ENCODE assay signal across 20 mouse cellular contexts in the genomic region with DNA sequence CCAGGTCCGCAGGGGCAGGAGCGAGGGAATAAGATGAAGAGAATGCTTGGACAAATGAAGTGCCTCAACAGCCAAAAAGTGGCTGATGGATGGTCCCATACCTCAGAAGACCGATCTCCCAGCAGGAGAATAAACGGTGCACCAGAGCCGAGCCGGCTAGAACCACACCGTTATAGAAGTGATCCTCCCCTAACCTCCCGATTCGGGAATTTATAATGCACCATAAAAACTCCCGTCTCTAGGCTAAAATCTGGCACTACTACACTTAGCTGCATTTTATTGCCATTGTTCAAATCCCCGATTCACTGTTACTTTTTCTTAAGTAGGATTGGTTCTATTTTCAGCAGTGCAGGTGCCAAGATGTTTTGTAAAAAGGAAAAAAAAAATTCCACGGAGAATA. TPM values are rescaled to one million over a fixed set of nuclear protein-coding genes. Genes with fewer than 3 reads are reported as not detected.
"Had no signal": no experiment of that assay in that cellular context is flagged by ENCODE, and none has a peak within 500 bp of the region (broad histone marks: within the 10 kb centered on the region; RNA-seq: fewer than 3 reads in every experiment).

No protein-coding gene starts in this region.

- H3K4me2 ChIP-seq: lung, embryonic 14.5 days; midbrain, embryonic 13.5 days; midbrain, embryonic 15.5 days; neural tube, embryonic 12.5 days had no signal

- H3K36me3 ChIP-seq: midbrain, embryonic 10.5 days; midbrain, embryonic 13.5 days; midbrain, embryonic 15.5 days; neural tube, embryonic 12.5 days had no signal

- ATAC-seq: midbrain, embryonic 13.5 days; midbrain, embryonic 15.5 days had no signal

- H3K9ac ChIP-seq: liver, embryonic 14.5 days; lung, embryonic 14.5 days; midbrain, embryonic 13.5 days; midbrain, embryonic 15.5 days; neural tube, embryonic 12.5 days had no signal

- H3K27me3 ChIP-seq: midbrain, embryonic 13.5 days; midbrain, embryonic 15.5 days; neural tube, embryonic 12.5 days had no signal

- DNase-seq: lung, adult 18-20 months; lung, embryonic 14.5 days; lung, postnatal 10 days; lung, postnatal 4 days; retina, postnatal 1 day; right cerebral cortex, adult 18-20 months; right cerebral cortex, postnatal 25 days; right cerebral cortex, postnatal 4 days; spleen, adult 18-20 months; thymus, adult 18-20 months; thymus, postnatal 14 days; thymus, postnatal 36 days had no signal

- H3K9me3 ChIP-seq: midbrain, embryonic 10.5 days; midbrain, embryonic 13.5 days; midbrain, embryonic 15.5 days; neural tube, embryonic 12.5 days had no signal

- H3K27ac ChIP-seq: liver, embryonic 14.5 days; midbrain, embryonic 10.5 days; midbrain, embryonic 13.5 days; midbrain, embryonic 15.5 days; neural tube, embryonic 12.5 days had no signal

- H3K4me3 ChIP-seq: midbrain, embryonic 10.5 days; midbrain, embryonic 13.5 days; midbrain, embryonic 15.5 days; myocyte; neural tube, embryonic 12.5 days had no signal

- H3K4me1 ChIP-seq: midbrain, embryonic 15.5 days; neural tube, embryonic 12.5 days had no signal

RNA-seq across cellular contexts. Expression of a gene that starts 54.6 kb away (rescaled TPM):
- total RNA-seq: megakaryocyte, adult 5-6 weeks; megakaryocyte-erythroid progenitor cell, adult 5-6 weeks had no signal
